Mouse (Mus musculus) hindbrain, postnatal 0 days (tissue): ENCODE results near the gene Cab39l. TPM values are rescaled to one million over a fixed set of nuclear protein-coding genes. Genes with fewer than 3 reads are reported as not detected.
A peak's percentile ranks its signal among the peaks of the same experiment; 100 is the strongest.

Source experiments
- ATAC-seq: fragments of 200-750 bp; cut with Nextera tagmentation; 2 replicates; pipeline ENCODE4 v1.8.0; 2017; ENCODE audit warnings: mild to moderate bottlenecking, moderate TSS enrichment, moderate library complexity
- DNase-seq: peaks from one replicate; pipeline ENCODE4 v3.0.0-alpha.2; 2015; ENCODE audit warnings: low spot score
- H3K27ac ChIP-seq: fragments of 300-500 bp; sonication (generic); 2 replicates; pipeline ENCODE4 v1.5.1; 2014; ENCODE audit warnings: mild to moderate bottlenecking
- H3K27me3 ChIP-seq: fragments of 300-500 bp; sonication (generic); 2 replicates; pipeline ENCODE4 v1.6.1; 2014; ENCODE audit warnings: low read length, mixed read lengths; ENCODE audit not compliant: insufficient read depth
- H3K36me3 ChIP-seq: fragments of 300-500 bp; sonication (generic); 2 replicates; pipeline ENCODE4 v1.6.1; 2014; ENCODE audit warnings: low read length, mixed read lengths; ENCODE audit not compliant: insufficient read depth
- H3K4me1 ChIP-seq: fragments of 300-500 bp; sonication (generic); 2 replicates; pipeline ENCODE4 v1.6.1; 2014; ENCODE audit warnings: antibody characterized with exemption, low read length, mixed read lengths; ENCODE audit not compliant: insufficient read depth
- H3K4me2 ChIP-seq: fragments of 300-500 bp; sonication (generic); 2 replicates; pipeline ENCODE4 v1.6.1; 2014; ENCODE audit warnings: low read depth, mild to moderate bottlenecking, low read length, moderate library complexity, mixed read lengths
- H3K4me3 ChIP-seq: fragments of 300-500 bp; sonication (generic); 2 replicates; pipeline ENCODE4 v1.5.1; 2014; ENCODE audit warnings: low read length
- H3K9ac ChIP-seq: fragments of 300-500 bp; sonication (generic); replicated peaks from 2 replicates; pipeline ENCODE4 v1.6.1; 2014; ENCODE audit warnings: mild to moderate bottlenecking, low read length, moderate library complexity, mixed read lengths
- H3K9me3 ChIP-seq: fragments of 300-500 bp; sonication (generic); 2 replicates; pipeline ENCODE4 v1.6.1; 2016; ENCODE audit warnings: low read length, mixed read lengths
- CTCF ChIP-seq: IDR thresholded peaks from 2 replicates; pipeline ENCODE4 v1.5.1; 2016; ENCODE audit warnings: antibody characterized with exemption, control low read depth, low read depth
- WGBS: fragments of 180-500 bp; shearing (Covaris S2); extraction: QIAGEN DNeasy Blood & Tissue Kit; methylation state at CpG from one replicate; pipeline ENCODE4 v1.1.7; 2014; 5-methylcytosine and 5-hydroxymethylcytosine counted together
- polyA plus RNA-seq: library from polyadenylated mRNA; unstranded; fragments of >200 nt; fragmentation: Nextera tagmentation; extraction: Ambion mirVana; gene quantifications from 2 replicates; pipeline ENCODE4 v1.2.1, GENCODE M21; 2015
- total RNA-seq: library from RNA; depleted of rRNA; stranded (reverse); fragments of >200 nt; gene quantifications from 2 replicates; pipeline ENCODE4 v1.2.3, GENCODE M21; 2014

The Cab39l gene
- total and polyA plus RNA-seq, 2 experiments from 2014 or later = 22.1 to 32.4 TPM

DNA sequence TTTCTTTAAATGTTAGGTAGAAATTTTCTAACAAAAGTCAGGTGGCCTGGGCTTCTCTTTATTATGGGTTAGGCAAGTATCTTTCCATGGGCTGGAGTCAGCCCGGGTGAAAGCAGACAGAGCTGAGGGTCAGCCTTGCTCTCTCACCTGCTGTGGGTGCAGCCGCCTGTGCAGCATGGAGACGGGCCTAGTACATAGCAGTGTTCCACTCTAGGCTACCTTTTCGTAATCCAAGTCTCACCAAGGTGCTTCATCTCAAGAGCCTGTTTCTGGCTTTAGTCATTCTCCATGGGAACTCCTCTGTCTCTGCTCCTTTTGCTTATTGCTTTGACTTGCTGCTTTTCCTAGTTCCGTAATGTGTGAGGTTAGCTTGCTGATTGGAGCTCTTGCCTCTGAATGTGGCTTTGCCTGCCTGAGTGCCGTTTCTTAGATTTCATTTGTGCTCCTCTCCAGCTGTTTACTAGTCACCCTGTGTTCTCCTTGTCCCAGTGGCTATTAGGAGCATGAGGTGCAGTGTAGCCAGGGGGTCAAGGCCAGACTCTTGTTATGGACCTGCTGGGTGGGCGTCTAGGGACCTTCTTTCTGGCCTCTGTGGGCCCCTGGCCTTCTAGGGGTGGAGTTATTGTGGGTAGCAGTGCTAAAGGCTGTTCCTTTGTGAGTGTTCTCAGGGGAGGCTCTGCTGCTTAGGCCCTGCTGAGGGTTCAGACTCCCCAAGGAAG is 105.5 kb downstream of the Cab39l start:
- Histone ChIP-seq H3K9ac (no peak overlapping the region), H3K4me1 (no peaks in the 10 kb centered on the region; the same call in 1 of the 2 replicates), H3K36me3 (no peaks in the 10 kb centered on the region), H3K27me3 (no peaks in the 10 kb centered on the region), H3K9me3 (no peaks in the 10 kb centered on the region), H3K4me3 (no peak overlapping the region), H3K27ac (no peak overlapping the region), H3K4me2 (no peak overlapping the region)
- WGBS = 82% methylated on average over 7 of the region's 7 CpGs
- no peak for TF ChIP-seq CTCF
- DNase-seq = no peak
- no peak for ATAC-seq

- Histone ChIP-seq H3K4me1 (no peaks in the 10 kb centered on the region; the same call in 1 of the 2 replicates), H3K27me3 (no peaks in the 10 kb centered on the region), H3K4me3 (no peak overlapping the region), H3K36me3 (no peaks in the 10 kb centered on the region), H3K4me2 (no peak overlapping the region), H3K27ac (no peak overlapping the region), H3K9ac (no peak overlapping the region), H3K9me3 (no peaks in the 10 kb centered on the region)
- no peak for ATAC-seq
- 41% methylated on average over 5 of the region's 5 CpGs for WGBS
- DNase-seq = no peak
- no peak for TF ChIP-seq CTCF
Measured at GRCm38 (mm10) chr14:59547530-59547929, 106.8 kb downstream of the Cab39l start.

DNA sequence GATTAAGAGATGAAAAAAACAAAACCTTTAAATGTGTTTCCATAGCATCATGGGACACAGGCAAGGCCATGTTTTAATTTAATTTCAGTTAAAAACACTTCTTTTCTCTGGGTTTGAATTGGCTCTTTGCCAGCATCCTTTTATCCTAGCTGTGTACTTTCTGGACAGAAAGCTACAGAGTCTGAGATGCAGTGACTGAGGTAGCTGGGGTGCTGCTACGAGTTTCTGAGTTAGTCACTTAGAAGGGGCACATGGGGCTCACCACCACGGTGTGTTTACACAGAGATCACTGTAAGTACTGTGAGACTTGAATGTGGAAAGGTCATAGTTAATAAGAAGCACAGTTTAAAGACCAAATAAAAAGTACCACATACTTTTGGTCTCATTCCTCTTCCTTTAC is 107.8 kb downstream of the Cab39l start:
- 50% methylated on average over 2 of the region's 2 CpGs for WGBS
- H3K4me3 ChIP-seq = no peak overlapping the region
- no peaks in the 10 kb centered on the region for H3K9me3 ChIP-seq
- H3K9ac ChIP-seq = no peak overlapping the region
- ATAC-seq (no peak), DNase-seq (no peak)
- H3K36me3 ChIP-seq = no peaks in the 10 kb centered on the region
- H3K4me2 ChIP-seq = no peak overlapping the region
- H3K27ac ChIP-seq = no peak overlapping the region
- no peaks in the 10 kb centered on the region for H3K27me3 ChIP-seq
- TF ChIP-seq CTCF = no peak
- H3K4me1 ChIP-seq = no peaks in the 10 kb centered on the region; the same call in 1 of the 2 replicates

DNA sequence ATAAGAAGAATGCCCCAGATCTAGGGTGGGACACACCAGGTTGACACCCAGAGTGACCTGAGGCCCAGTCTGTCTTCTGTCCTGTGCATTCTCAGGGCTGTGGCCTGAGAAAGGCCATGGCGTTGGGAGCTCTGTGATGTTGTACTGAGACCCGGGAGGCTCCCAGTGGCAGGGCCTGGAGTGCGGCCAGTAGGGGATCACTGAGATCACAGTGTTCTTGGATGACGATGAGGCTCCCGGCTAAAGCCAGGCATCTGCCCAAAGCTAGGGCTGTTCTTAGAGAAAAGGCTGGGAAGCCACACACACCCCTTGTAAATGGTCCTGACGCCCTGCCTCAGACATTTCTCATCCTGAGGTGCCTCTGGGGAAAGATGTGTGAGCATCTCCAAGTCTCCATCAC is 108.3 kb downstream of the Cab39l start:
- no peak overlapping the region for H3K9ac ChIP-seq
- ATAC-seq (peak; percentile 29; the same call in 1 of the 2 replicates), DNase-seq (peak; percentile 25)
- no peak overlapping the region for H3K4me3 ChIP-seq
- 48% methylated on average over 6 of the region's 6 CpGs for WGBS
- H3K27ac ChIP-seq = no peak overlapping the region
- H3K4me1 ChIP-seq = no peaks in the 10 kb centered on the region; the same call in 1 of the 2 replicates
- H3K27me3 ChIP-seq = no peaks in the 10 kb centered on the region
- no peaks in the 10 kb centered on the region for H3K36me3 ChIP-seq
- no peak overlapping the region for H3K4me2 ChIP-seq
- TF ChIP-seq CTCF = no peak
- no peaks in the 10 kb centered on the region for H3K9me3 ChIP-seq

DNA sequence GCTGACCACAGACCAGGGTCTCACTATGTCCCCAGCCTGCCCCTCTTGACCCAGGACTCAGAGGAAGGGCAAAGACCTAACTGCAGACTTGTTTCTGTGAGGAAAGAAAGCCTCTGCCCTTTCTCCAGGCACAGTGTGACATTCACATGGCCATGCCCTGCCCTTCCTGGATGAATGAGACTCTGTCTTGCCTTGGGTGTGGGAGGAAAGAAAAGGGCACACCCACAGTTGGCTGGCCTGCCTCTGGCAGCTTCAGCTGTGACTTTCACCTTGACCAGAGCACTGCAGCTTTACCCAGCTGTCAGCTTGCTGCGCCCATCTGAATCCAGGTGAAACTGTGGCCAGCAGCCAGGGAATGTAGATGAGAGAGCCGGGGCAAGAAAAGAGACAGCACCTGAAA is 110.1 kb downstream of the Cab39l start:
- Histone ChIP-seq H3K4me3 (no peak overlapping the region), H3K9ac (no peak overlapping the region), H3K27me3 (no peaks in the 10 kb centered on the region), H3K27ac (no peak overlapping the region), H3K4me1 (no peaks in the 10 kb centered on the region; the same call in 1 of the 2 replicates), H3K9me3 (no peaks in the 10 kb centered on the region), H3K4me2 (no peak overlapping the region), H3K36me3 (no peaks in the 10 kb centered on the region)
- ATAC-seq = no peak
- 83% methylated on average over 2 of the region's 2 CpGs for WGBS
- DNase-seq = no peak
- no peak for TF ChIP-seq CTCF

DNA sequence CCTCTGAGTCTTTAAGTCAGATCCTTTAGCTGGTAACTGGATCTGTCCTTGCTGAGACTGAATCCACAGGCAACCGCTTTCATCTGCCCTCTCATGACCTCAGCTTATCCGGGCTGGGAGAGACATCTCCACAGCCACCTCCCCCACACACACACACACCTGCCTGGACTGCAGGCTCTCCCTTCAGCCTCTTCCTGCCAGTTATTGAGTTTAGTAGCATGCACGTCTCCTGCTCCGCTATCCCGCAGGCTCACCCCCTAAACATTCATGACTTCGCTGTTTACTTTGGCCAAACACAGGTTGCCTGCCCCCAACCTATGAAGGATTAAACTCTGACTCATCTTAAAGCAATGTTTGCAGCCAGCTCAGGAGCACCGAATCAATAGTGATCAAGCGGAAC is 111.2 kb downstream of the Cab39l start:
- H3K4me3 ChIP-seq = no peak overlapping the region
- no peaks in the 10 kb centered on the region for H3K27me3 ChIP-seq
- no peaks in the 10 kb centered on the region for H3K36me3 ChIP-seq
- H3K27ac ChIP-seq = no peak overlapping the region
- ATAC-seq (no peak), DNase-seq (no peak)
- no peaks in the 10 kb centered on the region for H3K9me3 ChIP-seq
- no peak overlapping the region for H3K4me2 ChIP-seq
- no peaks in the 10 kb centered on the region; the same call in 1 of the 2 replicates for H3K4me1 ChIP-seq
- H3K9ac ChIP-seq = no peak overlapping the region
- no peak for TF ChIP-seq CTCF
- 79% methylated on average over 8 of the region's 8 CpGs for WGBS

GRCm38 (mm10) chr14:59554025-59554424 is 113.3 kb downstream of the Cab39l start:
- no peaks in the 10 kb centered on the region for H3K9me3 ChIP-seq
- peak; percentile 47 for TF ChIP-seq CTCF
- WGBS = 77% methylated on average over 5 of the region's 5 CpGs
- no peaks in the 10 kb centered on the region for H3K27me3 ChIP-seq
- ATAC-seq = no peak
- no peaks in the 10 kb centered on the region for H3K36me3 ChIP-seq
- no peak overlapping the region for H3K4me3 ChIP-seq
- no peak overlapping the region for H3K4me2 ChIP-seq
- H3K27ac ChIP-seq = no peak overlapping the region
- no peaks in the 10 kb centered on the region; the same call in 1 of the 2 replicates for H3K4me1 ChIP-seq
- peak; percentile 38 for DNase-seq
- H3K9ac ChIP-seq = no peak overlapping the region
